Mouse (Mus musculus): ENCODE results near the gene Mal. TPM values are rescaled to one million over a fixed set of nuclear protein-coding genes. Genes with fewer than 3 reads are reported as not detected.
"Not testable (repeated sequence)": the region's sequence is repeated elsewhere in the genome, so short reads cannot be mapped to it uniquely, and the experiment has no call there.

Mal gene
- polyA plus RNA-seq, 1 experiment from 2014 or later, result 0.89 TPM

DNA sequence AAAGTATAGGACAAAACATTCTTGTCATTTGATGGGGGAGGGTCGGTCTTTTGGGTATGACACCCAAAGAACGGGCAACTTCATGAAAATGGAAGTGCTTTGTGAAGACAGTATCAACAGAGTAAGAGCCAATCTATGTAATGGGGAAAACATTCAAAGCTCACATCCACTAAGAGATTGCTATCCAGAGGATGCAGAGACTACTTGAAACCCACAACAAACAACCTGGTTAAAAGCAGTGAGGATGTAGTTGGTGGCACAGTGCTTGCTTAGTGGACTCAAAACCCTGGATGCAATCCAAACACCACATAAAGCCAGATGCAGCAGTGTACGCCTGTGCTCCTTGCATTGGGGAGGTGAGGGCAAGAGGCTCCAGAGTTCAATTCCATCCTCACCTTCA is 37.2 kb downstream of the Mal start:
- H3K36me3 ChIP-seq, result no peaks in the 10 kb centered on the region

DNA sequence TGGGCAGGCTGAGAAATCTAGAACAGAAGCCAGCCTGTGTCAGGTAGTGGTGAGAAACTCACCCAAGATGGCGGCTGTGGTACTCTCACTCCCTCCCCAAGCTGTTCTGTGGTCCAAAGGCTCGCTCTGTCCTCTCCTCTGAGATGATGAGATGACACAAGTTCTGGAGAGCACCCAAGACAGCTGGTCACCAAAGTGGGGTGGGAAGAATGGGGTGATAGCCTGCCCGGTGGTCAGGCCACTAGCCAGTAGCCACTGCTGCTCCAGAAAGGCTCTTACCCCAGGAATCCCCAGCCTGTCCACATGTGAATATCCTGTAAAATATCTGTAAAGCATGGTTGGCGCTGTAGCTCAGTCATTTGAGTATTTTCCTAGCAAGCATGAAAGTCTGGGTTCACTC is 44.2 kb downstream of the Mal start:
- Histone ChIP-seq H3K27ac (no peak overlapping the region), H3K9ac (replicated peaks) (no peak overlapping the region), H3K4me2 (replicated peaks) (no peak overlapping the region), H3K9me3 (no peaks in the 10 kb centered on the region), H3K36me3 (no peaks in the 10 kb centered on the region), H3K4me3 (replicated peaks) (no peak overlapping the region), H3K27me3 (no peaks in the 10 kb centered on the region), H3K4me1 (replicated peaks) (0 out of 2 replicates have a peak, but pooled peaks cover 3% of the 10 kb centered on the region)
- no peak for ATAC-seq
- WGBS, result 89% methylated on average over 4 of the region's 4 CpGs

More for the DNA sequence above, 37.2 kb downstream of the Mal start:
- Histone ChIP-seq H3K4me2 (replicated peaks) (no peak overlapping the region), H3K4me1 (replicated peaks) (no peaks in the 10 kb centered on the region), H3K4me3 (replicated peaks) (no peak overlapping the region), H3K9ac (replicated peaks) (no peak overlapping the region), H3K27ac (no peak overlapping the region), H3K27me3 (no peaks in the 10 kb centered on the region), H3K9me3 (no peaks in the 10 kb centered on the region)
- ATAC-seq, result no peak
- WGBS, result 86% methylated on average over 3 of the region's 3 CpGs

DNA sequence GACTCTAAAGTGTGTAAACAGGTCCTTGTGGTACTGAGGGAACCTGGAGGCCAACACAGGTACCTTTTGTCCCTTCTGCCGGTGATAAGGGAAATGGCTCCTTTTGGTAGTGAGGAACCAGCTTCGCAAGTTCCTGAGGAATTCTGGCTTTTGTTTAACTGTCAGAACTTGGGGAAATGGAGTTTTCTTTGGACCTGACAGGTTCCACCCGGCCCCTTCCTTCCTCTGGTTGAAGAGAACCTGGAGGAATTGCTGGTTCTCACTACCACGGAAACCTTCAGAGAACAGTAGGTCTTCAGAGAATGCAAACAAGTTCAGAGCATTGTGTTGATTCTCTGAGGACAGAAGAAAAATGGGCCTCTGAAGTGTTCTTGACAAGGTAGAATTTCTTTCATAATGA is 45.1 kb downstream of the Mal start:
- Histone ChIP-seq H3K4me2 (replicated peaks) (no peak overlapping the region), H3K4me1 (replicated peaks) (0 out of 2 replicates have a peak, but pooled peaks cover 3% of the 10 kb centered on the region), H3K27ac (no peak overlapping the region), H3K4me3 (replicated peaks) (no peak overlapping the region), H3K9me3 (no peaks in the 10 kb centered on the region), H3K36me3 (peaks cover 6% of the 10 kb centered on the region), H3K27me3 (no peaks in the 10 kb centered on the region), H3K9ac (replicated peaks) (no peak overlapping the region)
- ATAC-seq, result no peak
- WGBS, result 88% methylated on average over 4 of the region's 4 CpGs

DNA sequence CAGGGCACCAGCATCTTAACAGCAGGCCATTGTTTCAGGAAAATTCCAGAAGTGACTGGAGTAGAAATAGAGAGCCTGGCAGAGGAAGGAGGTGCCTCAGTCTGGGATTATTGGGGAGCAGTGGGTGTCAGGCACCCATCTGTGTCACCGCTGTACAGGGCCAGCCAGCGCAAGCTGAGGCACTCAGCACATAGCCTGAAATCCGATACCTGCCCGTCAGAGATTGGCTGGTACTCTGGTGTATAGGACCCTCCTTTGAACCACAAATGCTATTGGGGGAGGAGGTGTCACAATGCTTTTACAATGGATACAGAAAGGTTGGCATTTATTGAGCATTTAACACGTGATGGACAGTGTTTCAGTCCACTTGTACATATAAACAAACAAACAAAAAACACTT is 47.5 kb downstream of the Mal start:
- Histone ChIP-seq H3K36me3 (peaks cover 30% of the 10 kb centered on the region), H3K9me3 (no peaks in the 10 kb centered on the region), H3K27ac (no peak overlapping the region), H3K27me3 (no peaks in the 10 kb centered on the region), H3K4me1 (replicated peaks) (0 out of 2 replicates have a peak, but pooled peaks cover 3% of the 10 kb centered on the region), H3K9ac (replicated peaks) (no peak overlapping the region), H3K4me2 (replicated peaks) (no peak overlapping the region), H3K4me3 (replicated peaks) (no peak overlapping the region)
- 5% methylated on average over 5 of the region's 5 CpGs for WGBS
- 0 out of 2 replicates have a peak, but pooled peaks have one; percentile 34 for ATAC-seq

DNA sequence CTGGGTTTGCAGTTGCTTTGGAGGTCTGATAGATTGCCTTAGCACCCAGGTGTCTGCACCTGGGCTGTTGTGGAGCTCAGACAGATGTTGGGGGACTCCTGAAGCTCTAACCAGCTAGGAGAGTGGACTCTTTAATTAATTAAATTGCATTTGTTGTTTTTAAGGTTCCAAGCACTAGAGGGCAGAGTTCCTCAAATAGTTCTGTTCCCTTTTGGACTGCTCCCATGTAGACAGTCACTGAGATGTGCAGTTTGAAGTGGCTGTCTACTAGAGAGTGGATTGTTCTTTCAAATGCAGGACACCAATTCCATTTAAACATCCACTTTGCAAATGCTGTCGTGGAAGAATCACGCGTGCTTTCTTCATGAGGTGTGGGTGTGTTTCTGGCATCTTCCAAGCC is 48.3 kb downstream of the Mal start:
- Histone ChIP-seq H3K4me3 (replicated peaks) (no peak overlapping the region), H3K36me3 (peaks cover 35% of the 10 kb centered on the region), H3K9me3 (no peaks in the 10 kb centered on the region), H3K9ac (replicated peaks) (no peak overlapping the region), H3K4me1 (replicated peaks) (0 out of 2 replicates have a peak, but pooled peaks cover 3% of the 10 kb centered on the region), H3K4me2 (replicated peaks) (no peak overlapping the region), H3K27ac (no peak overlapping the region), H3K27me3 (no peaks in the 10 kb centered on the region)
- ATAC-seq, result 0 out of 2 replicates have a peak, but pooled peaks have one; percentile 30
- 50% methylated on average over 3 of the region's 3 CpGs for WGBS

DNA sequence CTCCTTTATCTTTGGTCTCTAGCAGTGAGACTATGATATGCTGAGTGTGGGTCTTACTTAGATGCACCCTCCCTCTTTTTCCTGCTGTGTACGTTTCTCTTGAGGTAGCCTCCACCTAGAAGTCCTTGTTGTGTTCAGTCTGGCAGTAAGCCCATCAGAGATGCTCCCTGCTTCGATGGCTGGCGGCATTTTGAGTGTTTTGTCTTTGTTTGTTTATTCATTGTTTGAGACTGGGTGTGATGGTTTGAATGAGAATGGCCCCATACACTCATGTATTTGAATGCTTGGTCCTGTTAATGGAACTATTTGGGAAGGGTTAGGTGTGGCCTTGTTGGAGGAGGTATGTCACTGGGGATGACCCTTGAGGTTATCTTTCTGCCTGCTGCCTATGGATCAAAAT is 51.3 kb downstream of the Mal start:
- Histone ChIP-seq H3K9ac (replicated peaks) (no peak overlapping the region), H3K4me2 (replicated peaks) (no peak overlapping the region), H3K4me1 (replicated peaks) (0 out of 2 replicates have a peak, but pooled peaks cover 3% of the 10 kb centered on the region), H3K36me3 (peaks cover 63% of the 10 kb centered on the region), H3K27ac (no peak overlapping the region), H3K4me3 (replicated peaks) (no peak overlapping the region), H3K27me3 (no peaks in the 10 kb centered on the region), H3K9me3 (no peaks in the 10 kb centered on the region)
- ATAC-seq, result no peak
- WGBS, result 89% methylated on average over 3 of the region's 3 CpGs

DNA sequence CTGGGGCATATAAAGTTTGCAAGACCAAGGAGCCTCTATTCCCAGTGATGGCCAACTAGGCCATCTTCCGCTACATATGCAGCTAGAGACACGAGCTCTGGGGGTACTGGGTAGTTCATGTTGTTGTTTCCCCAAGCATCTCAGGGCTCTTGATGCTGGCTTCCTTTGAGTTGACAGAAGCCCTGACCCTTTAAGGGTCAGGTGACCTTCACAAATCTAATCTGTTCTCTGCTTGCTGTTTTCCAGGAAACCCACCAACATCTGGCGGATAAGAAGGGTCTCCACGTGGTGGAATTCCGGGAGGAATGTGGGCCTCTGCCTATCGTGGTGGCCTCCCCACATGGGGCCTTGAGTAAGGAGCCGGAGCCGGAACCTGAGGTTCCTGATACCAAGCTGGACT is 53.1 kb downstream of the Mal start:
- 95% methylated on average over 6 of the region's 8 CpGs for WGBS
- H3K4me3 ChIP-seq (replicated peaks), result not testable (repeated sequence)
- H3K36me3 ChIP-seq, result peaks cover 81% of the 10 kb centered on the region

DNA sequence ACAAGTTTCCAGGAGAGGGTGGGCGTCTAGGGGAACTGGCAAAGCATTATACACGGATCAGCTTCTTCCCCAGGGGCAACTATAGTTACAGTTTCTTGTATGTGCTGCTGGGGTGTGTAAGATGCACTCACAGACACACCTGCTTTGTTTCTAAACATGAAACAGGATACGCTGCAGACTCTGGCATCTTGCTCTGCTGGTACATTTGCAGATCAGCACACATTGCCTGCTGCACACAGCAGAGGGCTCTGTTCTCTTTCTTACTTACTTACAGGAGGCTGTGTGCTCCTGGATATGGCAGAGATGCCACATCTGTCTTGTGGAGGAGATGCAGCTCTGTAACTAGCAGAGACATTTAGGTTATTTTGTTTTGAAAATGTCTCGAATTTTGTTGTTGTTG is 65.7 kb downstream of the Mal start:
- 82% methylated on average over 4 of the region's 4 CpGs for WGBS

More for the DNA sequence above, 53.1 kb downstream of the Mal start:
- H3K9me3 ChIP-seq; H3K9ac ChIP-seq (replicated peaks); H3K27me3 ChIP-seq; H3K4me2 ChIP-seq (replicated peaks); ATAC-seq; H3K4me1 ChIP-seq (replicated peaks); H3K27ac ChIP-seq: not testable (repeated sequence)

DNA sequence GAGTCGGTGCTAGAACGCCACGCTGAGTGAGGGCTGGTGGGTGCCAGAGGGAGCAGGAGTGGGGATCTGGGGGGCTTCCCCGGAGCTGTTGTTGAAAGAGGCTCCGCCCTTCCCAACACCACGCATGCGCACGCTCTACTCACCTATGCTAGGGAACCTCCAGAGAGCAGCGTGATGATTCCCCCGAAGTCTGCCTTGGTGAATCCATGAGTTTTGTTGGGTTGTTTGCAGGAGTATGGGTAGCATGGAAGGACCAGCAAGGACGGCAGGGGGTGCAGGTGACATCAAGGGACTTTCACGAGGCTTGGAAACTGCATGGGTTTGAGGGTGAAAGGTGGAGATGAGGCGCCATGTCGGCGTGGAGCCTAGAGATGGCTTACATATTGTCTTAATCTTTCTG is 66.3 kb downstream of the Mal start:
- Histone ChIP-seq H3K9ac (replicated peaks) (no peak overlapping the region), H3K27me3 (no peaks in the 10 kb centered on the region)
- WGBS, result 83% methylated on average over 15 of the region's 15 CpGs

More for the DNA sequence above, 65.7 kb downstream of the Mal start:
- H3K27me3 ChIP-seq, result no peaks in the 10 kb centered on the region
- peaks cover 48% of the 10 kb centered on the region for H3K36me3 ChIP-seq
- no peak overlapping the region for H3K4me2 ChIP-seq (replicated peaks)
- peaks cover 22% of the 10 kb centered on the region for H3K4me1 ChIP-seq (replicated peaks)
- no peak overlapping the region for H3K4me3 ChIP-seq (replicated peaks)
- H3K27ac ChIP-seq, result no peak overlapping the region
- ATAC-seq, result no peak
- no peaks in the 10 kb centered on the region for H3K9me3 ChIP-seq
- H3K9ac ChIP-seq (replicated peaks), result no peak overlapping the region

DNA sequence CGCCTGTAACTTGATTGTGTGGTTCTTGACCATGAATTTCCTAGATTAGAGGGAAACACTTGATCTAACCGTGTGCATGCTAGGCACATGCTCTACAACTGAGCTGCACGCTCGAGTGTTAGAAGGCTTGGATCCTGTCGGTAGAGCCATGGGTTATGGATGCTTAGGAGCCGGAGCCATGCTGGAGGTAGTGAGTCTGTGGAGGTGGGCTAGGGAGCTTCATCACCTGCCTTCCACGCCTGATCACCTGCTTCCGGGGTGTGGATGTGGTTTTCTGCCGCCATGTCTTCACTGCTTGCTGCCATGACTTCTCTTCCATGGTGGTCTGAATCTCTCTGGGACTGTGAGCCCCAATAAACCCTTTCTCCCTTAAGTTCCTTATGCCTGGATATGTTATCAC is 67.6 kb downstream of the Mal start:
- Histone ChIP-seq H3K4me3 (replicated peaks) (no peak overlapping the region), H3K36me3 (peaks cover 29% of the 10 kb centered on the region), H3K4me2 (replicated peaks) (peak overlapping the region; percentile 83; the same call in 1 of the 2 replicates), H3K9ac (replicated peaks) (no peak overlapping the region), H3K27ac (no peak overlapping the region), H3K4me1 (replicated peaks) (peaks cover 28% of the 10 kb centered on the region), H3K9me3 (no peaks in the 10 kb centered on the region), H3K27me3 (no peaks in the 10 kb centered on the region)
- 93% methylated on average over 9 of the region's 9 CpGs for WGBS
- ATAC-seq, result no peak

More for the DNA sequence above, 66.3 kb downstream of the Mal start:
- ATAC-seq, result no peak
- Histone ChIP-seq H3K4me2 (replicated peaks) (no peak overlapping the region), H3K4me3 (replicated peaks) (no peak overlapping the region), H3K36me3 (peaks cover 41% of the 10 kb centered on the region), H3K27ac (no peak overlapping the region), H3K4me1 (replicated peaks) (peaks cover 22% of the 10 kb centered on the region), H3K9me3 (no peaks in the 10 kb centered on the region)

DNA sequence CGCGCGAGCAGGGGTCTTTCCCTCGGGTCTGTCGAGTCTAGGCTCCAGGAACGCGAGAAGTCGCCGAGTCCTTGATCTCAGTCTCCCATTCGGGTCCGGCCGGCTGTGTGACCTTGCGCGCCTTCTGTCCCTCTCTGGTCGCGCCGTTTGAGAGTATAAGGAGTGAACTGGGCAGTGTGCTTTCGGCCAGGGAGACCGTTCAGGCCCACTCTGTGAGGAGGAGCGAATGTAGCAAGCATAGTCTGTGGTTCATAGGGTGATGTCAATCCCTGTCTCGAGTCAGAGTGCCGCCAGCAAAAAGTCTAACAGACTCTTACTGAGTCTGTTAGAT is 69.0 kb downstream of the Mal start:
- Histone ChIP-seq H3K4me1 (replicated peaks) (peaks cover 34% of the 10 kb centered on the region), H3K9me3 (no peaks in the 10 kb centered on the region), H3K36me3 (peaks cover 18% of the 10 kb centered on the region), H3K9ac (replicated peaks) (peak overlapping the region; percentile 80), H3K4me2 (replicated peaks) (peak overlapping the region; percentile 83), H3K27ac (peak overlapping the region; percentile 90), H3K4me3 (replicated peaks) (peak overlapping the region; percentile 82), H3K27me3 (no peaks in the 10 kb centered on the region)
- peak; percentile 62 for ATAC-seq
- WGBS, result under 1% methylated on average over 22 of the region's 22 CpGs

DNA sequence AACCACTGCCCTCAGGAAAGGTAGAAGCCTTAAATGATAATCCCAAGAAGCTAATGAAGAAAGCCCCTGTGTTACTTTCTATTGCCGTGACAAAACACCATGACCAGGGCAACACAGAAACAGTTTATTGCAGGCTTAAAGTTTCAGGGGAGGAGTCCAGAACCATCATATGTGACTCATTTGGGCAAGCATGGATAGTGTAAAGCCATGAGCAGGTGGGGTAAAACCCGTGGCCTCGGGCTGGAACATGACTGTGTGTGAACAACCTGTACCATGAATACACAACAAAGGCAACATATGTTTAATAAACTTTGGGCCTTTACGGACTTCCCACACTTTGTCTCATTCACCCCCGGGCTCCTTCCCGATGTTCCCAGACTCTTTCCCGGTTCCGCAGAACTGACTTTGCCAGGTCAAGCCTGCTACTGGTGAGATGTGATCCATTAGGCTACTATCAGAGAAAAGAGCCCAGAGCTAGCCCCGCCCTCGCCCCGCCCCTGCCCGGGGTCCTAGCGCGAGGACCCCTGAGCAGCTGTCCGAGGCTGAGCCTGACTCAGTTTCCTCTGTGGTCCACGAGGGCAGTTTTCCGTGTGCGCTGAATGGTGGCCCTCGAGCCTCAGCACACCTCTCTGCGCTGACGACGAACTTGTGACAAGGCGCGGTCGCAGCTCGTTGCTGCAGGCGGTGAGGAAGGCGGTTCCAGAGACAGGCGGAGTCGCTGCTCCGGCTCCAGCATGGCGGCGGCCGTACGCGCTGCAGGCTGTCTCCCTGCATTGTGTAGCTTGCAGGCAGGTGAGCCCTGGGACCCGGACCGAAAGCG is 69.6 kb downstream of the Mal start, which contains the start of the genes Zfp661 and Mrps5:
TSS of gene Zfp661 (minus strand) at position 401 of the 820 bp plus-strand sequence.
TSS of gene Mrps5 (plus strand) at position 529 of the 820 bp plus-strand sequence.
- Histone ChIP-seq H3K9me3 (no peaks in the 10 kb centered on the region), H3K36me3 (peaks cover 12% of the 10 kb centered on the region; the same call in 1 of the 2 replicates), H3K9ac (replicated peaks) (peak within 1 kb of the TSS; percentile 80), H3K27ac (peak within 1 kb of the TSS; percentile 90), H3K27me3 (no peaks in the 10 kb centered on the region), H3K4me2 (replicated peaks) (peak within 1 kb of the TSS; percentile 83), H3K4me3 (replicated peaks) (peak within 1 kb of the TSS; percentile 82), H3K4me1 (replicated peaks) (peaks cover 34% of the 10 kb centered on the region)
- peak; percentile 85 for ATAC-seq
- 5% methylated on average over 39 of the region's 39 CpGs for WGBS

Data from midbrain, embryonic 13.5 days (tissue).